Mouse (Mus musculus): Measurements from ENCODE around the gene Gm6583.
A peak's percentile ranks its signal among the peaks of the same experiment; 100 is the strongest.

Gm6583 gene

DNA sequence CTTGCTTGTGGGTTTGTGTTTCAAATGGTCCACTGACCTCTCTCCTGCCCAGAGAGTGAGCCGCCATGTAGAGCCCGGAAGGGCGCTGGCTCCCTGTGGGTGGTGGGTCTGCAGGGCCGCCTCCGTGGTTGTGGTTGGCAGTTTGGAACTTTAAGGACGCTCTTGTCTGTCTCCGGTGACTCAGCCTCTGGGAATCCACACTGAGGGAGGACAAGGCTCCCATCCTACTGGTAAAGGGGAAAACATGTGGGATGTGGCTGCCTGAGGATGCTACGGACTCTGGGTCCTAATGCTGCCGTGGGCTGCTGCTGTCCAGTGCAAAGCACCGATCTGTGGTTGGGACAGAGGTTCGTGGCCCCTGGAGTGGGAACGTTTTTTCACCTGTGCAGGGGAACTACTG, 12.1 kb upstream of the Gm6583 start:
- no peak for DNase-seq (ENCODE audit: low spot score)

DNA sequence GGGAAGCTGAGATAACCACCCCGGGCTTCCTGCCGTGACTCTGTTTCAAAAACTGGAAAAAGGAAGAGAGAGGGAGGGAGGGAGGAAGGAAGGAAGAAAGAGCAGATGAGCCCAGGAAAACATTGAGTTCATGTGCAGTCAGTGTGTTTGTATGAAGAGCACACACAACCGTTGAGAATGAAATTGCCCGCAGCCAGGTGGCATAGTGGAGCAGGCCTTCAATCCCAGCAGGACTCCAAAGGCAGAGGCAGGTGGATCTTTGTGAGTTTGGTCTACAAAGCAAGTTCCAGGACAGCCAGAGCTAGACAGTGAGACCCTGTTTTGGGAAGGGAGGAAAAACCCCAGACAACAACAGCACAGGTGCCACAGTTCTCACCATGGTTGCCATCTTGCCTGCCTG, 11.5 kb upstream of the Gm6583 start:
- DNase-seq (ENCODE audit: low spot score) = no peak

DNA sequence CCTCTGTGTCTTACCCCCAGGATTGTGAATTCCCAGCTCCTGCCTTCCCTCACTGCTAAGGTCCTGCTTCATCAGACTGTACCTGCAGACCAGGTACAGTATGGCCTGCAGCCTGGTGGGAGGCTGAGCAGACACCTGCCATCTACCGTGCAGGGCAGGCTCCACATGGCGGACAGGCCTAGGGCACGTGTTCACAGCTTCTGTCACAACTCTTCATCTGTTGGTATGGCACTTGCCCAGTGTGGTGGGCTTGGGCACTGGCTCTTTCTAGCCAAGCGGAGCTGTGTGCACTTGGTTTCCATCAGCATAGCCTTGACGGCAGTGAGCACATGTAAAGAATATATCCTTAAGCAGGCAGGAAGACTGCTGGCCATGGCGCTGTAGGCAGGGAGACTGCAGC, 11.0 kb upstream of the Gm6583 start:
- no peak for DNase-seq (ENCODE audit: low spot score)

DNA sequence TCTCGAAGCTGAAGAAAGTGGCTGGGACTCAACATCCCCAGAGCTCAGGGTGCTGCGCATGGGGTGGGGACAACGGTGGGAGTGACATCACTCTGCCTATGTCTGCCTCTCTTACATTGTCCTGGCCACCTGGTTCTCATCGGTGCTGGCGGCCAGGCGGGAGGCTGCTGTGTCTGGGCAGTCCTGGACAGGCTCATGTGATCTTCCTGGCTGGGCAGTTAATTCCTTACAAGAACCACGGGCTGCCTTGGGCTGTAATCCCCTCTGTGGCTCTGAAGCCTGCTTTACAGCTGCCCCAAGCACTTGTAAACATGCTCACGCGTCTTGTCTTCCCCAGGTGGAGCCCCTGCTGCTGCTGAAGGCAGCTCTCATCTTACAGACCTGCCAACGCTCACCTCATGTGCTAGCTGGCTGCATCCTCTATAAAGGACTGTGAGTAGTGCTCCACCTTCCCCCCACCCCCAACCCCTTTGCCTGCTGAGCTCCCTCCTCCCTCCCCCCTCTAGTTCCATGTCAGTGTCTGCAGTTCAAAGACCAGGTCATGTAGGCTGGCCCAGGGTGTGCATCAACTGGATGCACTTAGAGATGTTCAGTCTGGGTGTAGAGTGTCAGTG, 8.5 kb upstream of the Gm6583 start:
- no peak for DNase-seq (ENCODE audit: low spot score)

DNA sequence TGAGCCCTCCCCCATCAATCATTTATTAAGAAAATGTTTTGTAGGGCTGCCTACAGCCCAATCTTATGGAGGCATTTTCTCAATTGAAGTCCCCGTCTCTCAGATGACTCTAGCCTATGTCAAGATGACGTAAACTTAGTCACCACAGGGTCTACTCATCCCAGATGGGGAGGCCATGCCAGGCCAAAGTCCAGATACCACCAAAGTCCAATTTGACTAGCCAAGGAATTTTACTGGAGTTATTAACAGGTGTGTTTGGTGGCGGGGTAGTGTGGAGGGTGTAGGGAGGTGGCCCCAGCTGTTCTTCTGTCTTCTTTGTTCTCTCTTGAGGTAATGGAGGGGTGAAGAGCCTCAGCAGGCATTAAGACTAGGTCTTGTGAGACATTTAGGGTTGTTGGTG, 4.2 kb upstream of the Gm6583 start:
- no peak for DNase-seq (ENCODE audit: low spot score)

DNA sequence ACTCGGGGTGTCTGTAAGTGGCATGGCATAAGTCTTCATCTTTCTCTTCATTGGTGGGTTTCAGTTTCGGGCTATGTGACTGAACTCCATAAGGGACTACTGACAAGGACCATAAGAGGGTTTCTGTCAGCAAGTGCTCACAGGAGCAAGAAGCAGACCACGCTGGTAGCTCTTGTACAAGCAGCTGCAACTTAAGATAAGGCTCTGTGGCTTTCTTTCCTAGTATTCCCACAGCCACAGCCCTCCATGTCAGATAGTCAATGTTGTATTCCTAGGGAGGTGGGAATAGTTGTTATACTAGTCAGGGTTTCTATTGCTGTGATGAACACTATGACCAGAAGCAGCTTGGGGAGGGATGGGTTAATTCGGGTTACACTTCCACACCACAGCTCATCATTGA, 3.7 kb upstream of the Gm6583 start:
- DNase-seq (ENCODE audit: low spot score) = no peak

DNA sequence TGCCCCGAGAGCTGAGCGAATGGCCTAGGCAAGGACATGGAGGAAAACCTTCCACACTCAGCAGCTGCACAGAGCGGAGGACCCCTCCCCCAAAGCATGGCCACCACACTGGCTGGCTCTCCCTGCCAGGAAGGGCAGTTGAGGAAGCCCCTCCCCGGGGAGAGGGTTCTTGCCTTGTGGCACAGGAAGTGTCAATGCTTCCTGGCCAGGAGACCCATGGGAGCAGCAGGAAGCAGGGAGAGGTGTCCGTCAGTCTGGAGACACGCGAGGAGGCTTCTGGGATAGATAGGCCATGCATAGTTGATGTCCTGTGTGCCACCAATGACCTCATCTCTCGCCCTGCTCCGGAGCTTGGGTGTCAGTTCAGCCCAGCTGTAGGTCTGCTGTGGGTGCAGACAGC, 489 bp upstream of the Gm6583 start:
- no peak for DNase-seq (ENCODE audit: low spot score)

DNA sequence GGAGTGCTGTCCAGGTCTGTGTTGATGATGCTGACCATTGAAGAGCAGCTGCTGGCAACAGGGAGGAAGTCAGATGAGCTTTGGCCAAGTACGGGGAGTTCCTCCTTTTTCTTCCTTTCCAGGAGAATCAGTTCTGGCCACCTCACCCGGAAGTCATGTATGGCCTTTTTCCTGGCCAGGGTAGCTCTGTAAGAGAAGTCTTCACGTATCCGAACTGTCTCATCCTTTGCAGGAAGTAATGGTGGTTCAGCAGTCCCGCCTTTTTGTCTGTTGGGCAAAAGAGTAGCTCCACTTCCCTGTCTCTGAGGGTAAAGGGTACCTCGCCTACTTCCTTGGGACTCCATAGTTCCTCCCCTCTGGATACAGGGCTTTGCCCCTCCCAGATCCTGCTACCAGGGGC, 340 bp downstream of the Gm6583 start:
- no peak for DNase-seq (ENCODE audit: low spot score)

DNA sequence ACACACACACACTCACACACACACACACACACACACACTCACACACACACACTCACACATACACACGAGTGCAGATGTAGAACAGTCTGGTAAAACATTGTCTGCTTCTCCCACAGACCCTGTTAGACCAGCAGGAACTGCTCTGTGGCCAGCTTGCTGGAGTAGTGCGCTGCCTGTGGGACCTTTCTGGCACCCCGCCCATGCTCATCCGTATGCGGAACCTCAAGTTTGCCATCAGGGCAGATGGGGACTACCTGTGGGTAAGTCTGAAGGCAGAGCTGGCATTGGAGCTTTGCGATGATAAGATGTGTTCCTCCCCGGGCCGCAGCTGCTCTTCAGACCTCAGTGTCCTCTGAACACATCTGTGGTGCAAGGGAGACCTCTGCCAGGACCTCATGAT, 6.7 kb downstream of the Gm6583 start:
- DNase-seq (ENCODE audit: low spot score) = no peak

DNA sequence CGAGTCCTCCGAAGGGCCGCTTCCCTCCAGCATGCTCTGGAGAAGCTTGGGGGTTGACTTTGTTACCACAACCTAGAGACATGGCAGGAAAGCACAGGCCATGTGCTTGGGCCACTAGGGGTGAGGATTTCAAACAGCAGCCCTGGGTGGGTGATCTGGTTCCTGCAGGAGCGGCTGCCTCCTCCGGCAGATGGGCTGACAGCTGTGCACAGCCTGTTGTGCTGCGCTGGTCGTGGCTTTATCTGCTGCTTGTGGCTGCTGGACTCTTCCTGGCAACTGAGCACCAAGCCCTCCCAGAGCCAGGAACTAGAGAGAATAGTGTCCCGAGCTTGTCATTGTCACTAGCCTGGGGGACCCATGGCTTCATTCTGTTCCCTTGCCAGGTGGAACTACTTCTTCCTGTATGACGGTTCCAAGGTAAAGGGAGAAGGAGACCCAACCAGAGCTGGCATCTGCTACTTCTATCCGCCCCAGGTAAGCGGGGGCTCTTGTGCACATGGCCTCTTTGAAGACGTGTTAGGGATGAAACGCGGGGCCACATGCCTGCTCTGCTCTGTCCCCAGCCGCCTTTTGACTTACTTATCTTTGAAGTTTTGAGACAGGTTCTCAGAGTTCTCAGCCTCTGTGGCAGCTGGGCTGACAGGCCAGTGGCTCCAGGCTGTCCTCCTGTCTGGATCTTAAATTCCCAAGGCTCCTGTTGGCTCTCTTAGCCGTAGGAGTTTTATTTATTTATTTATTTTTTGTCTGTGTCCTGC, 9.4 kb downstream of the Gm6583 start:
- no peak for DNase-seq (ENCODE audit: low spot score)

DNA sequence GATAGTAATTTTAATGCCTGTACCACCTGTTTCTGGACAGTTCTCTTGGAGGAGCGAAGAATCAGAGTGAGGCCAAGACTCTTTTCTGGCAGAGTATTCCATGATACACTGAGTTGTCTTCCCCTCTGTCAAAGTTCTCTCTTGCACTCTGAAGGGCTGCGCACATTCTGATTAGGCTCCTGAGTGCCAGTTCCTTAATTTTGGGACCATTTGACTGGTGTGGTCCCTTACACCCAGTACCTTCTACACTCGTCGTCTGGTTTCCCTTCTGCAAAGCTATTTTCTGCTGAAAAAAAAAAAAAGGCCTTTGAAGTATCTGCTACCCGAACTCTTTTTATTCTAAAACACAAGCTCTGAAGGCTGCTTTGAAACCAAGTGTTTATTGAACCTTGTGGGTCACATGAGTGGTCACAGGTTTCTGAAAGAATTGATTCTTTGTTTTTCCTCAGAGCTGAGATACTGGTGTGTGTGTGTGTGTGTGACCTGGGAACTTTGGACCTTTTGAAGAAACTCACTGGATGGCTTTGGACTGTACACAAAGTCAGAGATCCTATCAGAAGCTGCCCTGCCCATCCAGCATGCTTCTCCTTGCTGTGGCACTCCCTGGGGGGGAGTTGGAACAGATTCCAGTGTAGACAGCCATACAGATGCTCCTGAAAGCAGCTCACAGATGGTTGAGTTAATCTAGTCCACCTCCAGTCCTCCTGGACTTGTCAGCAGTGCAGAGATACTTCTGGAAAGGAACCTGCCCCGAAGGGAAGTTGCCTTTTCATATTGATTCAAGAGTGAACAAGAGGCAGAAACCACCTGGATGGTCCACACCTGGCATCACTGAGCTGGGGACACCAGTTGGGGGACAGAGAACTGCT, 11.5 kb downstream of the Gm6583 start:
- no peak for DNase-seq (ENCODE audit: low spot score)

DNA sequence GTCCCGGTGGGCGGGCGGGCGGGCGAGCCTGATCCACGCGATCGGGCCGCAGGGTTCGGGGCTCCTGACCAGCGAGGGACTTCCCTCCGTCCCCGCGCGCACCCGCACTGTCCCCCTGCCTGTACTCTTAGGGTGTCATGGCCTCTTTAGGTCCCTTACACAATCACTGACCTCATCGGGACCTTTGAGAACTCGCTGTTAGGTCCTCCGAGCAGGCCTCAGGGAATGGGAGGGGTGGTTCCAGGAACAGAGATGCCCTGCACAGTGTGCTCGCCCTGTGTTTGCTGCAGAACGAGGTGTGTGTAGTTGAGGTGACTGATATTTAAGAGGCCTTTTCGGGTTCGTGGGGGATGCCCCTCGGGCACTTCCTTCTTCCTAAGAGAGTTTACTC, 12.6 kb downstream of the Gm6583 start:
- DNase-seq (ENCODE audit: low spot score) = peak; percentile 54

DNA sequence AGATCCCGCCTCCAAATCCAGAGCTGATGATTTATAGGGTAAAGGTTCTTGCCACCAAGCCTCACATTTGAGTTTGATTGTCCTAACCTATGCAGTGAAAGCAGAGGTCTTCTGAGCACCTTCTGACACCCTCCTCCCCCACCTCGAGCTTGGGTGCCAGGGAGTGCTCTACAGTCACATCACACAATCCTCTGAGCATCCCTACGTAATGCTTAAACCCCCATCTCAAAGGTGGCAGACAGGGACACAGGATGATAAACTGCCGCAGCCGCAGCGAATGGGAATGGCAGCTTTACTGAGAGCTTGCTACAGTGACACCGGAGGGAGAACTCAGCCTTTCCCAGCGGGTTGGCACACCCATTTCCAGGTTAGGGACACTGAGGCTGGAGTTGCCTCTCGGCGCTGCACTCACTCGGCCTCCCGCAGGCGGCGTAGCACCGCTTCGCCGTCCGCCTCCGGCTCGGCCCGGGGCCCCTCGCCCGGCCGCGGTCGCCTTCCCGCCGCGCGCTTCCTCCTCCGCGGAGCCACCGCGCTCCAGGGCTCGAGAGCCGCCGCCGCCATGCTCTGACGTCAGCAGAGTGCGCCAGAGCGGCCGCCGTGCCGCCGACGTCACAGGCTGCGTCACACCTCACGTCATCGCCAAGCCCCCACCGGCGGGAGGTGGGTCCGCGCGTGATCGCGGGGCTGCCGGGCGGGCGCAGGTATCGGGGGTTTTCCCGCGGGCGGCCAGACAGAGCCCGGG, 13.2 kb downstream of the Gm6583 start, which contains the start of the genes Srrd and Hps4:
Gene Srrd, minus strand, starts transcription at position 578 of the 742 bp plus-strand sequence.
Gene Hps4, plus strand, starts transcription at position 621 of the 742 bp plus-strand sequence.
- DNase-seq (ENCODE audit: low spot score) = peak; percentile 93

DNA sequence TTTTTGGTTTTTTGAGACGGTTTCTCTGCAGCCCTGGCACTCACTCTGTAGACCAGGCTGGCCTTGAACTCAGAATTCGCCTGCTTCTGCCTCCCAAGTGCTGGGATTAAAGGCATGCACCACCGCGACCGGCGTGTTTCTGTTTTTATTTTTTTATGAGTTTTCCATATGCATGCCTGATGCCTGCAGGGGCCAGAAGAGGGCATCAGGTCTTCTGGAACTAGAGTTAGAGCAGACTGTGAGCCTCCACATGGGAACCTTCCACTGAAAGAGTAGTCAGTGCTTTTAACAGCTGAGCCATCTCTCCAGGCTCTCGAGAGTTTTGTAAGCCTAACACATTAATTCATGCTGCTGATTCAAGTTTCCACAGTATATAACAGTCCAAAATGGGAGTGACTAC, 16.6 kb downstream of the Gm6583 start:
- DNase-seq (ENCODE audit: low spot score) = no peak

DNA sequence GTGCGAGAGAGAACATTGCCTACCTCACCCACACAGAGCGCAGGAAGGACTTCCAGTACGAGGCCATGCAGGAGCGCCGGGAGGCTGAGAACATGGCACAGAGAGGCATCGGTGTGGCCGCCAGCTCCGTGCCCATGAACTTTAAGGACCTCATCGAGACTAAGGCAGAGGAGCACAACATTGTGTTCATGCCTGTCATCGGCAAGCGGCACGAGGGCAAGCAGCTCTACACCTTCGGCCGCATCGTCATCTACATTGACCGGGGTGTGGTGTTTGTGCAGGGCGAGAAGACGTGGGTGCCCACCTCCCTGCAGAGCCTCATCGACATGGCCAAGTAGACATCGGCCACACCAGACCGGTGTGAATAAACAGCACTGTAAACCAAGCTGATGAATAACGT, 18.8 kb downstream of the Gm6583 start:
- no peak for DNase-seq (ENCODE audit: low spot score)

DNA sequence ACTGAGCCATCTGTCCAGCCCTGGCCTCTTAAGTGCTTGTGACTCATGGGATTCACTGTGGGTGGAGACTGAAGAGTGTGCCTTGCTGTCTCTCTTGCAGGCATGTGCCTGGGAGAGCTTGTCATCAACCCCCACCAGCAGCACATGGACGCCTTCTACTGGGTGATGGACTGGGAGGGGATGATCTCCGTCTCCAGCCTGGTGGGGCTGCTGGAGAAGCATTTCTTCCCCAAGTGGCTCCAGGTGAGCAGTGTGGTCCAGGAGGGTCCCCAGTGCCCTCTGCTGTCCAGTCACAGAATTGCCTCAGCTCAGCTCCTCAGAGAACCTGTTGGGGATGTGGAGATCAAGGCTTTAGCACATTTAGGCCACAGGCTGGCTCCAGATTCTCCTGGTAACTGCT, 20.4 kb downstream of the Gm6583 start:
- peak; percentile 68 for DNase-seq (ENCODE audit: low spot score)

DNA sequence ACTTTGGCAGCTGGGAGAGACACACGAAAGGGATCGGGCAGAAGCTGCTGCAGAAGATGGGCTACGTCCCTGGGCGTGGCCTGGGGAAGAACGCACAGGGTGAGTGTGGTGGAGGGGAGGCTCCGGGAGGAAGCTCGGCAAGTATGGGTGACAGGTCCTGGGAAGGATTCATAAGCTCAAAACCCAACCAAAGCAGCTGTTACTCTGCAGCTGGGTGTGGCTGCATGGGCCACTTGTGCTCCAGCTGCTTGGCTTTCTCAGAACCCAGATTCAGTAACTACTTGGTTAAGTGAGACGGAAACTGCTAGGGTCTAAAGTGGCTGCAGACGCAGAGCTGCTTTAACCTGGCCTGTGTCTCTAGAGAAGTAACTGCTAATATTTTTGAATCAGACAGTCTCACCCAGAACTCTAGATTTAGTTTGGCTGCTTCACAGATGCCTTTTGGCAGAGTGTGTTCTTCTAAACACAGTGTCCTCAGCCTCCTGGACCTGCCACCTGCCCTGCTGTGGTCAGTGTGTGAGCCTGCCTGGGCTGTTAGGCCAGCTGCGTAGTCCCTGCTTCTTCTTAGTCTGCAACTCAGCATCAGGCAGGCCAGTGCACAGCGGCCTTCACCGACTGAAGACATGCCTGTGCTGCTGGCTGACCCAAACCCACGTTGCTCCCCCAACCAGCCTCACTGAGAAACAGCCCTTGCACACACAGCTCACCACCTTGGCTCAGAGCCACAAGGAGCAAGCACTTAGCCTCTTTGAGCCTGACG, 25.8 kb downstream of the Gm6583 start:
- no peak for DNase-seq (ENCODE audit: low spot score)

DNA sequence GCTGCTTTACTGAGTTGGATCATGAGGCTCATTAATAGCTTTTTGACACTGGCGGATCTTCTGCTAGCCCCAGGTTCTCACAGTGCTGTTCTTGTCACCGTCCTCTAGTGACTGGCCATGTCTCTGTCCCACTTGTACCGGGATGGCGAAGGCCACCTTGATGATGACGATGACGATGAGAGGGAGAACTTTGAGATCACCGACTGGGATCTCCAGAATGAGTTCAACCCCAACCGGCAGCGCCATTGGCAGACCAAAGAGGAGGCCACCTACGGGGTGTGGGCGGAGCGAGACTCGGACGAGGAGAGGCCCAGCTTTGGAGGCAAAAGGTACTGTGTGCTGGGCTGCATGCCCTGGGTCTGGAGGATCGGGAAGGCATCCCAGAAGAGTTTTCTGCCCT, 28.0 kb downstream of the Gm6583 start:
- DNase-seq (ENCODE audit: low spot score) = no peak

DNA sequence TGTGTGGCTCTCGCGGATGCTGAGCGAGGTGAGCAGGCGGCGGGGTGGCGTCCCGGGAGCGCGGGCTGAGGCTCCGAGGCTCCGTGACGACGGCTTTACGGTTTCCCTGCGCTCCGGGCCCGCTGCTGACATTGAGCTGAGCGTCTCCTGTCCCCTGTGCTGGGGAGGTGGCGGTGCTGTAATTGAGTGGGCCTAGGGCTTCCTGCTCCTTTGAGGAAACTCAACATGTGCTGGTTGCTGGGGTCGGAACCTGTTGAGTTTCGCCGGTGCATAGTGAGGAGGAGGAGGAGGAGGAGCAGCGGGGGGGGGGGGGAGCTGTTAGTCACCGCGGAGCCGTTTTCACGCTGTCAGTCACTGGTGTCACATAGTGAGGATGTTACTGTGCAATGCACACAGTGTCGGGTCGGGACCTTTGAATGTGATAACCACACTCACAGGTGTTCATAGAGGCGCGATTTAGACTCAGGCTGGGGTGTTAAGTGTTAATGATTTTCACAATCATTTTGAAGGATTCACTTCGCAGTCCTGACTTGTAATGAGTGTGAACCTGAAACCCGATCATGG, 29.3 kb downstream of the Gm6583 start:
- no peak for DNase-seq (ENCODE audit: low spot score)

DNA sequence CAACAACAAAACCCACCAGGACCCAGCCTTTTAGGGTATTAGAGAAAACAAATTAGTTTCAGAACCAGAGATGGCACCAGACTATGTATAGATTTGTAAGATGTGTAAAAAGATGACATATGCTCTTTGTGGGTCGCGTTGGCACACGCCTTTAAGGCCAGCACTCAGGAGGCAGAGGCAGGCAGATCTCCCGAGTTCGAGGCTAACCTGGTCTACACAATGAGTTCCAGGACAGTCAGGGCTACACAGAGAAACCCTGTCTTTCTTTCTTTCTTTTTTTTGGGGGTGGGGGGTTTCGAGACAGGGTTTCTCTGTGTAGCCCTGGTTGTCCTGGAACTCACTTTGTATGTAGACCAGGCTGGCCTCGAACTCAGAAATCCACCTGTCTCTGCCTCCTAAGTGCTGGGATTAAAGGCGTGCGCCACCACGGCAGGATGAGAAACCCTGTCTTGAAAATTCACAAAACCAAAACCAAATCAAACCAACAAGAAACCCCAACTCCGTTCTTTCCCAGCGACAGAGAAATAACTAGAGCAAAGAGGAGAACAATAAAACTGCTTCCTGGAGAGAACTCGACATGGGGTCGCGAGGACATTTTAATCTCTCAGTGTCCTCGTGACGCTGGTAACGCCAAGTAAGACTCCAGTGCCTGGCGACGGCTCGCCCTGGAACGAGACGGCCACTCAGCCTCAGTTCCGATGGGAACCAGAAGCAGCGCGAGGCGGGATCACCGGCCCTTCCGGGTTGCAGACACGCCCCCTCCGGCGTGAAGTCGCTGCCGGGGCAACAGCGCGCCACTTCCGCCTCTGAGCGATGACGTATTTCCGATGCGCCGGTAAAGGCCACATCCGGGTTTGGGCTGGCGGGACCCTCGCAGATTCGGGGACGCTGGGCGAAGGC, 30.0 kb downstream of the Gm6583 start, which contains the start of gene Tfip11:
Gene Tfip11, plus strand, starts transcription at position 813 of the 900 bp plus-strand sequence.
- peak; percentile 98 for DNase-seq (ENCODE audit: low spot score)
